Mouse (Mus musculus) brain, embryonic 14.5 days (tissue): ENCODE data around the gene Gle1. TPM values are rescaled to one million over a fixed set of nuclear protein-coding genes. Genes with fewer than 3 reads are reported as not detected.

Experiments
- DNase-seq: peaks from one replicate; pipeline ENCODE4 v3.0.0-alpha.2; 2011; ENCODE audit warnings: low read depth
- CTCF ChIP-seq: fragments of 200-500 bp; IDR thresholded peaks from 2 replicates; pipeline ENCODE4 v1.5.1; 2012; ENCODE audit warnings: inconsistent platforms, mild to moderate bottlenecking, moderate library complexity, borderline replicate concordance; ENCODE audit not compliant: insufficient read depth, insufficient read length; ENCODE audit errors: extremely low read depth
- POLR2A ChIP-seq: fragments of 200-500 bp; IDR thresholded peaks from 2 replicates; pipeline ENCODE4 v1.6.1; 2012; ENCODE audit warnings: mild to moderate bottlenecking, inconsistent platforms, borderline replicate concordance; ENCODE audit not compliant: poor library complexity, insufficient read depth, insufficient read length, severe bottlenecking; ENCODE audit errors: extremely low read depth
- polyA plus RNA-seq: library from polyadenylated mRNA; depleted of rRNA; stranded (reverse); fragments of >200 nt; gene quantifications from 2 replicates; pipeline ENCODE4 v1.2.3, GENCODE M21; 2012; rRNA removed

Gene Gle1
- polyA plus RNA-seq, 1 experiment: 58.0 TPM

DNA sequence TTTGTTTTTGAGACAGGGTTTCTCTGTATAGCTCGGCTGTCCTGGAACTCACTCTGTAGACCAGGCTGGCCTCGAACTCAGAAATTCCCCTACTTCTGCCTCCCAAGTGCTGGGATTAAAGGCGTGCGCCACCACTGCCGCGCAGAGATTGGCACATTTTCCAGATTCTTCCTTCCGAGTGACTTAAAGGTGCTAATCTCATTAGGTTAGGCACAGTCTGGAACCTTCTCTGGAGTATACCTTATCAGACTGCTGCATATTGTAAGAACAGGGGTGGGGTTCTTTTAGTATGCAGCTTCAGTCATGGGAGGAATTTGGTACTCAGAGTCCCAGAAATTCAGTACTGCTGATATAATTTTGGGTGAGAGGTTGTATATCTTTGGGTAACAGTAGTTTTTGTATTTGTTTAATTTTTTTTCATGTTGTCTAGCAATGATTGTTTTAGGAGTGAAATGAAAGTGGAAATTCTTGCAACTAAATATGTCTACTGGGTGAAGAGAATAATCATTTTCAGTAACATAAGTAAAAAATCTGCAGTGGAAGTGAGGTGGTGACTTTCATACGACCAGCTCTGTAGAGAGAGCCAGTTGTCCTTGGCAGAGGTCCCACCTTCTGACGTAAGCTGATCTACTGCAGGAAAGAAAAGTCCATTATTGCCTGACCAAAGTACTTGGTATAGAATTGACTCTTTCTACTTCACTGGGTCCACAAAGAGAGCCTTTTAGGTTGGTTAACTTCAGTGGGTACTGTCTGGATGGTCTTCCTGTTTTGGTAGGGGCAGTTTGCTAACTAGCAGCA is 36.8 kb downstream of the Gle1 start:
- TF ChIP-seq POLR2A (no peak), CTCF (no peak)
- DNase-seq: peak; percentile 64

DNA sequence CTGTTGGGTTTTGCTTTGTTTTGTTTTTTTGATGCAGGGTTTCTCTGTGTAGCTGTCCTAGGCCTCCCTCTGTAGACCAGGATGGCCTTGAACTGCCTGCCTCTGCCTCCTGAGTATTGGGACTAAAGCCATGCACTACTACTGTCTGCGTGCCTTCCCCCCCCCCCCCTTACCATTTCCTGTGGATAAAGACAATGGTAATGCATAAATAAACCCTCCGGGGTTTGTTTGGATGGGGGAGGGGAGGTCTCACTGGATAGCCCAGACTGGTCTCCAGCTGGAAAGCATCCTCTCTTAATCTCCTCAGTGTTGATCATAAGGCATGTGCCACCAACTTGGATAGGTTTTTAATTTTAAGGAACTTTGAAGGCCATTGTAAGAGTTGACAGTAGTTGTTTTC is 38.3 kb downstream of the Gle1 start:
- TF ChIP-seq CTCF: no peak
- no peak for TF ChIP-seq POLR2A
- peak; percentile 5 for DNase-seq

DNA sequence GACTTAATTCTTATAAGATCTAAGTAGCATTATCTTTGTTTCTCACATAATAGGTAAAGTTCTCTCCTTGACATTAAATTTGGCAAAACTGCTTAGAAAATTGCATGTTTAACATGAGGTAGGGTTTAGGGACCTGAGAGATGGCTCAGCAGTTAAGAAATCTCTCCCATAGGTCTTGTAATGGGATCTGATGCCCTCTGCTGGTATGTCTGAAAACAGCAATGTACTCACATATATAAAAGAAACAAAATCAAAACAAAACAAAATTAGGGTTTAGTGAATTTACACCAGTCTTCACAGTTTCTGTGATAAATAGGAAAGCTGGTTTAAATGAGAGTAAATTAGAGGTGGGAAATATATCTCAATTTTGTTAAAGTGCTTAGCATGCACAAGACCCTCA is 42.1 kb downstream of the Gle1 start:
- TF ChIP-seq CTCF: peak; percentile 39; the same call in 1 of the 2 replicates
- no peak for TF ChIP-seq POLR2A

DNA sequence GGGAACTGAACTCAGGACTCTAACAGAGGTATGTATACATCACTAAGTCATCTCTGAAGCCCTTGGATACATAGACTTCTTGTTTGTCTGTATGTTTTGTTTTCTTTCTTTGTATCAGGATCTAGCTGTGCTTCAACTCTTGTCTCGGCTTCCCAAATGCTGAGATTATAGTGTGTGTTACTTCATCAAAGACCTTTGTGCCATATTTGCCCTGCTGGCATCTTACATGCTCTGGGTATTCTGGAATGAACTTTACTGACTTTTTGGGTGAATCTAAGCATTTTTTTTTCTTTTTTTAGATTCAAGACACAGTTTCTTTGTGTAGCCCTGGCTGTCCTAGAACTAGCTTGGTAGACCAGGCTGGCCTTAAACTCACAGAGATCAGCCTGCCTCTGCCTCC is 45.4 kb downstream of the Gle1 start:
- no peak for DNase-seq
- no peak for TF ChIP-seq CTCF
- TF ChIP-seq POLR2A: no peak

More for the DNA sequence above, 42.1 kb downstream of the Gle1 start:
- peak; percentile 70 for DNase-seq

DNA sequence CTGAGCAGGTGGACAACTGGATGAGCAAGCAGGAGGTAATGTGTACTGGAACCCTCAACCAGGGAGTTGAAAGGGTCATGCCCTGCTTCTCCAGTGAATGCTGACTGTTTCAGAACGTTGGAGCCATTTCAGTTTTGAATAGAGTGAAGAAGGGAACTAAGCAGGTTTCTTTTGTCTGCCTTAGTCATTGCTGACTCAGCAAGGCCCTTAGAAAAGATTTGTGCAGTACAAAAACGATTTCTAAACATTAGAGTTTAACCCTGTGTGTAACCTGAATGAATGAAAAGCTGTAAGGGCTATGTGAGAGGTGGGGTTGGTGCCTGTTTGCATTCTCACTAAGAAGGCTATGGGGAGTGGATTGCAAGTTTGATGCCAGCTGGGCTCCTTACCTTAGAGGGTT is 56.7 kb downstream of the Gle1 start:
- TF ChIP-seq POLR2A (no peak), CTCF (no peak)
- DNase-seq: no peak

DNA sequence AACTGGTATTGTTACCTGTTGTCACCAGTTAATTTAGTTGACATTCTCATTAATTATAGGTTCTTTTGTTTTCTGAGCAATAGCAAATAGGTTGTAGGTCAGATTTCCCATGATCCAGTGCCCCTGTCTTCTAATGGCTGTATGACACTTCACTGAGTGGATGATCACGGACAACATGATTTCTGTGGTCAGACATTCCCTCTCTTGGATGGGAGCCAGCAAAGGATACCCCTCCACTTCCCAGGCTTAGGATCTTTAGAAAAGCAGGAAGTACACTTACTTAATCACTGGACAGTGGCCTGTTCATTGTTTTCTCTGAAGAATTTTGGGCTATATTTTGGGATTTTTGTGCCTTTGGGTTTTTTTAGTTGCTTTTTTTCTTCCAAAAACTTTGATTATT is 73.9 kb downstream of the Gle1 start:
- TF ChIP-seq POLR2A: no peak
- no peak for TF ChIP-seq CTCF
- no peak for DNase-seq

Other genes with a start within 250 kb of the Gle1 start
- 0.20 and 0.25 TPM in 2 replicates for gene Gm13420, start 183.7 kb upstream of the Gle1 start, polyA plus RNA-seq
- gene Gm13547, start 176.1 kb upstream of the Gle1 start, polyA plus RNA-seq: not detected in 2 replicates
- gene Coq4, start 147.9 kb upstream of the Gle1 start, polyA plus RNA-seq: 41.8 and 51.7 TPM in 2 replicates
- 43.2 and 47.8 TPM in 2 replicates for gene Trub2, start 146.9 kb upstream of the Gle1 start, polyA plus RNA-seq
- 67.6 and 78.8 TPM in 2 replicates for gene Slc27a4, start 132.8 kb upstream of the Gle1 start, polyA plus RNA-seq
- 51.5 and 67.1 TPM in 2 replicates for gene Urm1, start 115.4 kb upstream of the Gle1 start, polyA plus RNA-seq
- gene Cercam, start 66.3 kb upstream of the Gle1 start, polyA plus RNA-seq: 24.8 and 39.2 TPM in 2 replicates
- gene Odf2, start 46.2 kb upstream of the Gle1 start, polyA plus RNA-seq: 72.4 and 100 TPM in 2 replicates
- 595 and 622 TPM in 2 replicates for gene Sptan1, start 30.1 kb downstream of the Gle1 start, polyA plus RNA-seq
- gene Wdr34, start 113.5 kb downstream of the Gle1 start, polyA plus RNA-seq: 71.2 and 77.7 TPM in 2 replicates
- 223 and 340 TPM in 2 replicates for gene Set, start 122.0 kb downstream of the Gle1 start, polyA plus RNA-seq
- gene Pkn3, start 142.3 kb downstream of the Gle1 start, polyA plus RNA-seq: 3.7 and 7.2 TPM in 2 replicates
- 33.2 and 45.4 TPM in 2 replicates for gene Zdhhc12, start 158.2 kb downstream of the Gle1 start, polyA plus RNA-seq
- gene Zer1, start 189.2 kb downstream of the Gle1 start, polyA plus RNA-seq: 88.2 and 94.3 TPM in 2 replicates
- 75.4 and 84.1 TPM in 2 replicates for gene Tbc1d13, start 198.3 kb downstream of the Gle1 start, polyA plus RNA-seq
- 19.1 and 19.2 TPM in 2 replicates for gene Endog, start 236.1 kb downstream of the Gle1 start, polyA plus RNA-seq
- gene Spout1, start 243.0 kb downstream of the Gle1 start, polyA plus RNA-seq: 48.1 and 53.8 TPM in 2 replicates